Mouse (Mus musculus) thymus, adult 18-20 months (tissue): ENCODE measurements around the gene C1qtnf4.
"Not testable (repeated sequence)": the region's sequence is repeated elsewhere in the genome, so short reads cannot be mapped to it uniquely, and the experiment has no call there.

Experiments
- DNase-seq, 2 experiments: peaks; one replicate each; pipeline ENCODE4 v3.0.0; 2022; ENCODE audit warnings: mixed read lengths in 2 of 2

The C1qtnf4 gene

DNA sequence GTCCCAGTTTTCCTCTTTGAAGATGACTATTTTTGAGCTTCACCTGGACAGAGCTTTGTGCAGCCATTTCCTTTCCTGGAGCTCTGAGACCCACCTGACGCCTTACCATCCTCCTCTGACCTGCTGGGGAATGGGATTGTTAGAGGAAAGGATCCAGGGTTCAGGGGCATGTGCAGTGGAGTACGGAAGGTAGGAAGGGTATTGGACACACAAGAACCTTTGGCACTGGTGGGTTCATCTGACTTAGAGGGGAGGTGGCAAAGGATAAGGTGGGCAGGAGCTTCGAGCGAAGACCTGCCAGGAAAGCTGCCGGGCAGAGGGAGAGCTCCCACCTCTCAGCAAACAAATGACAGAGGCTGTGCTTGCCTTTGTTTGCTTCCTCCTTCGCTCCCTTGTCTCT is 776 bp downstream of the C1qtnf4 start:
- no peak for DNase-seq

GRCm38 (mm10) chr2:90887627-90888026 is 2.0 kb downstream of the C1qtnf4 start:
- DNase-seq: no peak

- DNase-seq: peak in 1 of 2 experiments; percentile 26
Observed at GRCm38 (mm10) chr2:90889550-90890548, 4.2 kb downstream of the C1qtnf4 start.

- no peak for DNase-seq
Observed at GRCm38 (mm10) chr2:90893673-90894298, 8.1 kb downstream of the C1qtnf4 start.

- not testable (repeated sequence) for DNase-seq
Observed at GRCm38 (mm10) chr2:90894299-90894677, 8.6 kb downstream of the C1qtnf4 start.

DNA sequence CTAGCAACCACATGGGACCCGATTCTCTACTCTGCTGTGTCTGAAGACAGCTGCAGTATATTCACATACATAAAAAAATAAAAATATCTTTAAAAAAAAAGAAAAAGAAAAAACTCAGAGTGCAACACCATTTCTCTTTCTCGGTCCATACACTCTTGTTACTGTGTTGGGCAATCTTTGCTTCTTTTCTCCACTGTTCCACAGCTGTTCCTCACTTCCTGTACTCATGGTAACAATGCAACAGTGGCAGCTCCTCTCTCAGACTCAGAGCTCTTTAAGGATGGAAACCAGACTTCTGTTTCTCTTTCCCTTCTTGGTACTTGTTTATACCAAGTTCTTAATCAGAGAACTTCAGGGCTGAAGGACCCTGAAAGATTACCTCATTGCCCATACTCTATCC is 17.7 kb downstream of the C1qtnf4 start:
- no peak for DNase-seq

DNA sequence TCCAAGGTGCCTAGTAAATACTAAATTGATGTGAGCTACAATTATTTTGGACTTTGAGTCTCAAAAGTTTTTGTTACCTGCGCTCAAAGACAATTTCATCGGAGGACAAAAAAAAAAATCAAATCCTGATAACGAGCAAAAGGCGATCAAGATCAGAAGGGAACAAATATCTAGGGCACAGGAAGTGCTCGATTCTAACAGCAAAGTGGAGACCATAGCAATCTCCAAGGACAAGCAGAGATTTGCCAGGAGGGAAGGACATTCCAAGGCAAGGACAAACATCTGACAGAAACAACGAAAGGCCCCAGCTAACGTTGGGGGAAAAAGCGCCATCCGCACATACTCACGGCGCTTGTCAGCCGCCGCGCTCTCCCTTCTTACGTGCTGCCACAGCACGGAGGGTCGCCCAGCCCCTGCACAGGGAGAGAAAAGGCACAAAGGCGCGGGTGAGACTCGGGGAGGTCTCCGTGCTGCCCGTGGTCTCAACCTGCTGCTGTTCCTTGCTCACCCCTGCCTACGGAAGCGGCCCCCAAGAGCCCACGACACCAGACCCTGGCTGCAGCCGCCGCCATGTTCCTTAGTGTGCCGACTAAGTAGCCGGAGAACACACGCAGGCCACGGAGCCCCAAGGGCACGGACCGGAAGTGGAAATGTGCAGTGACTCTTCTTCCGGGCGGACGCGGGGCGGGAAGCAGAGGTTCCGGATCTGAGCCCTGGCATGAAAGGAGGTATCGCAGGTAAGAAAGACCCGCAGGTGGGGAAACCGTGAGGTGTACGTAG is 18.6 kb downstream of the C1qtnf4 start, which contains the start of the genes Kbtbd4 and Ndufs3:
Kbtbd4 (plus strand) TSS at position 665 of the 780 bp plus-strand sequence.
Ndufs3 (minus strand) TSS at position 752 of the 780 bp plus-strand sequence.
- DNase-seq: peak; percentile 72 to 81

DNA sequence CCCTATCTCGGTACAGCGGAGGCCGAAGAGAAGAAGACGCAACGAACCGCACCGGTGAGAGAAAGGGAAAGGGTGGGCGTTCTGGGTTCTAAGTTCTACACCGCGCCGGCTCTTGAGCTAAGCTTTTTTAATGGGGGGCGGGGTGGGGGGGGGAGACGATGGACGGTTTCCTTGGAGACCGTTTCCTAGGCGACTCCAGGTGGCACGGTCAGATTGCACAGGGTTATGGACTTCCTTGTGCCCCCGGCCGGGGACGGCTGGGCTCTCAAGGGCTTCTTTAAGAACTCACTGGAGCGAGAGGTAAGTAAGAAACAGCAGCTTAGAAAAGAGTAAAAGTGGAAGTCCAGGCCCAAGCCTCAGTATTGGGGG is 19.2 kb downstream of the C1qtnf4 start:
- DNase-seq: no peak

DNA sequence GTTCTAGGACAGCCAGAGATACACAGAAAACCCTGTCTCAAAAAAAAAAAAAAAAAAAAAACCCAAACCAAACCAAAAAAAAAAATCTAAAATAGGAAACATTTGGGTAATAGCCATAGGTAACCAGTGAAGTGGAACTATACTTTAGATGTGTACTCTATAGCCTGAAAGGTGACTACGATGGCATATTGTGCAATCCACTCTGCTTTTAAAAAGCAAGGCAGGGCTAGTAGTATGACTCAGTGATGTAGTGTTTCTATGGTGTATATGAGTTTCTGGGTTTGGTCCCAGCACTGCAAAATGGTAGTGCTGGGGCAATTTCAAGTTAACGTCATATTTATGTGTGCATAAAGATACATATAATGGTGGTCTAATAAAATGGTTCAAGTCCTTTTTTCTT is 21.1 kb downstream of the C1qtnf4 start:
- no peak for DNase-seq

GRCm38 (mm10) chr2:90910861-90911260 is 25.2 kb downstream of the C1qtnf4 start:
- no peak for DNase-seq

- DNase-seq: no peak
Observed at GRCm38 (mm10) chr2:90911668-90912067, 26.0 kb downstream of the C1qtnf4 start.

DNA sequence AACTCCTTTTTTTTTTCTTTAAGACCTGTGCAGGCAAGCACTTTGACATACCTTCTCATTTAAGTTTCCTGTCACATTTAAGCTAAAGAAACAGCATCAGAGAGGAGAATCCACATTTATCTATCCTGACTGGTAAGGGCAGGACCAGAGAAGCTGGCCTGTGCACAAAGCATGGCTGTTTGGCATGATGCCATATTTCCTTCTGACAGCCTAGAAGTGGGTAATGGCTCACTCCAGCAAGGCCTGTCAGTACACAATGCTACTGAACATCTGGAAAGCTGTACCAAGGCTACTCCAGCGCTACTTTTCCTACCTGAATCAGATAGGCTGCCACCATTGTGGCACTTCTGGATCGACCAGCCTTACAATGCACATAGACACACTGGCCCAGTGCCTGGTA is 28.0 kb downstream of the C1qtnf4 start:
- no peak for DNase-seq

DNA sequence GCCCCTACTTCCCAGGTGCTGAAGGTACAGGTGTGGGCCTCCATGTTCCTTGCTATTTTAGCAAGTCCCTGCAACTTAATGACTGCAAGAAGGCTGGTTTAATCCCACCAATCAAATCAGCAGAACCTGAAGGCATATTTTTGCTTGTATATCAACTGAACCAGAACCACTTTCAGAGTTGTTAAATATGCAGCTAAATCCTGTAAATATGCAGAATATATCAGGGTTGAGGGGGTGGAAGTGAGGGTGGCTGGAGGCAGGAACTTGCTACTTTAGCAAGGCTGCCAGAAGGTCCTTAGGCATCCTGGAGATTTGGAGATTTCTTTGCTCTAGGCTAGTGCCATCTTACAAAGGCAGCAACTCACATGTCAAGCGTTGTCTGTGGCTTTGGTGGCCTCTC is 29.9 kb downstream of the C1qtnf4 start:
- DNase-seq: no peak

DNA sequence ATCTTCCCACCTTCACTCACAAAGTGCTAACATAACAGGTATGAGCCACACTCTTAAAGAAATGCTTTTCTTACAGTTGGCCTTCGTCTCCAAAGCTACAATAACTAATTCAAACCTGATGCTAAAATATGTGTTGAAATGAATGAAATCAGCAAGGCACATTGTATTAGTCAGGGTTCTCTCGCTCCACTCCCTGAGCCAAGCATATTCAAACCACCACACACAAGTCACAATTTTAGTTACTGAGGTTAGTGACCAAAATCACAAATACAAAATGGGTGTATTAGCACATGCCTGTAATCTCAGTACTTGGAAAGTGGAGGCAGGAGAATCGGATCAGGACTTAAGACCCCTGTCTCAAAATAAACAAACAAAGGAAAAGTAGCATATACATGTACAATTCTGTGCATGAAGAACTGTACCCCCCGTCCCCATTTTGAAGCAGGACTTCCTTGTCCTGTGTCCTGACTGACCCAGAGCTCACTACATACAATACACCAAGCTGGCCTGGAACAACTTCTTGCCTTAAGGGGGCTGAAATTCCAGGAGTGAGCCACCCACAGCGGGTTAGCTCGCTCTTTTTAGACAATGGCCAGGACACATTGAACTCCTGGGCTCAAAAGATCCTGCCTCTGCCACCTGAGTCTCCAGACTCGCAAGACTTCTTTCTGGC is 31.0 kb downstream of the C1qtnf4 start:
- DNase-seq: no peak

DNA sequence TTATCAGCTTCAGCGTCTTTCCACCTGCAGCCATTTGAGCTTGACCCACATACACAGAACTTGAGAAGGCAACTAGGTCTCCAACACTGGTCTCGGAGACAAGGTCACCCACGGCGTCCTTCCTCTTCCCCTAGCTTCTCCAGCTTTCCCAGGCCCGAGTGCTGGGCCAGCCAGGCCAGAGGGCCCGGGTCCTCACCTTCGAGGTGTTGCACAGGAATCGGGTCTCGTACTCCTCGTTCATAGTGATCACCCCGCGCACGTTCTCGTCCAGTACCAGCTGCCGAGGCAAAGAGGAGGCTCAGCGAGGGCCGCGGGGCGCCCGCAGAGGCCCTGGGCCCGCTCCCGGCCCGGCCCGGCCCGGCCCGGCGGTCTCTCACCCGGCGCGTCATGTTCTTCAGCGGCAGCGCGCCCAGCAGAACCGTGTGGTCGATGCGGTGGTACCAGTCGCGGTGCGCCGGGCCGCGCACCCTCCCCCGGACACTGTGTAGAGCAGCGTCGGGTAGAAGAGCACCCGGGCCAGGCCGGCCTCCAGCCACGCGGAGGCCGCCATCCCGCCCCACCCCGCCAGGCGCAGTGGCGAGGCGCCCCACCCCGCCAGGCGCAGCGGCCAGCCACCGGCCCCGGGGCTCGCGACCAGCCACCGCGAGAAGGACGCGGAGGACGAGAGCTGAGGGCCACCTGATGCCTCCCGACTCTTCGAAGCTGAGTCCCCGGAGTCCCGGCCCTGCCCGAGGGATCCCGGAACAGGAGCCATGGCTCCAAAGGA is 31.8 kb downstream of the C1qtnf4 start:
- peak; percentile 22 to 24 for DNase-seq

DNA sequence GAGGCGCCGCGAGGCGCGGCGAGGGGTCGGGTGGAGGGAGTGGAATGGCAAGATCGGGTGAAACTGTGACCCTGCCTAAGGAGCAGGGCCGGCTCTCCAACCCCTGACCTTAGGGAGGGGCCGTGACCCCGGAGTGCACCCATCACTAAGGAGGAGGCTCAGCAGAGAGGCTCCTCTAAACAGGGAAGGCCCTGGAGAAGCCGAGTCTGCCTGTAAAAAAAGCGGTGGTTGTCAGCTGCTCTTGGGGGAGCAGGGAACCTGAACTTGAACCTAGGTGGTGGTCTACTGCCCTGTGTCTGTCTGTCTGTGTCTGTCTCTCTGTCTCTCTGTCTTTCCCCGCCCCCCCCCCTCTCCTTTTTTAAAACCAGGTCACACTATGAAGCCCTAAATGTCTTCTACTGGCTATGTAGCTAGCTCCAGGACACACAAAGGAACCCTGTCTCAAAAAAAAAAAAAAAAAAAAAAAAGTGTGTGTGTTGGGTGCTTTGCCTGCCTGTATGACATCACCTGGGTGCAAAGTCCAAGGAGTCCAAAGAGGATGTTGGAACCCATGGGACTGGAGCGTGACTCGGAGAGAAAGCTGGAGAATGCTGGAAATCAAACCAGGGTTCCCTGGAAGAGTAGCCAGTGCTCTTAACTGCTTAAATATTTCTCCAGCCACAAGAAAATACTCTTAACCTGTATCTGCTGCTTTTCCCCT is 32.5 kb downstream of the C1qtnf4 start:
- peak in 1 of 2 experiments; percentile 16 for DNase-seq

DNA sequence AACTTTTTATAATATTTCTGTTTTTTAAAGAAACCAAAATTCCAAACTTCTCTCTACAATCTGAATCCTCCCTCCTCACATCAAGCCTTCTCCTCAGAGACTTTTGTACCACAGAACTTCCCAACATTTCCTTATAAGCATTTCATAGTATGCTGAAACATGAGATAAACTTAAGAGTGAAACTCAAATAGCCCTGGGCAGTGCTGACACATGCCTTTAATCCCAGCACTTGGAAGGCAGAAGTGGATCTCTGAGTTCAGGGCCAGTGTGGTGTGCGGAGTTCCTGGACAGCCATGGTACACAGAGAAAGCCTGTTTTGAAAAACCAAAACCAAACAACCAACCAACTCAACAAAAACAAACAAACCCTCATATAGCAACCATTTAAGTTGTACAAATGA is 35.5 kb downstream of the C1qtnf4 start:
- no peak for DNase-seq

- no peak for DNase-seq
Observed at GRCm38 (mm10) chr2:90922636-90923035, 37.0 kb downstream of the C1qtnf4 start.

DNA sequence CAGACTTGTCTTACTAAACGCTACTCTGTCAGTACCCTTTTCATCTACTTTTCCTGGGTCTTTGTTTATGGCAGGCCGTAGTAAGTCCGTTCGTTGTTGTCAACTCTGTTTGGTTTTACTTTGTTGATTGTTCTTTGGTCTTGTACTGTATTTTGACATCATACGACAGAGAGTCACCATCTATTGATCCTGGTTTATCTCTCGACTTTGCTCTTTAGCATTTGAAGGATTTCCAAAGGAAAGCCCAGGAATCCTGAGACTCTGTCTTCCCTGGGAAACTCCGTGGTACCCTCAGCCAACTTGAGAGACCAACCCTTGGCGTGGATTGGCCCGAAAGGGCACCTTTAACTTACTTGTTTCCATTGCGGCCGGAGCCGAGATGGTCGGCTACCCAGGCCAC is 42.9 kb downstream of the C1qtnf4 start:
- DNase-seq: no peak

DNA sequence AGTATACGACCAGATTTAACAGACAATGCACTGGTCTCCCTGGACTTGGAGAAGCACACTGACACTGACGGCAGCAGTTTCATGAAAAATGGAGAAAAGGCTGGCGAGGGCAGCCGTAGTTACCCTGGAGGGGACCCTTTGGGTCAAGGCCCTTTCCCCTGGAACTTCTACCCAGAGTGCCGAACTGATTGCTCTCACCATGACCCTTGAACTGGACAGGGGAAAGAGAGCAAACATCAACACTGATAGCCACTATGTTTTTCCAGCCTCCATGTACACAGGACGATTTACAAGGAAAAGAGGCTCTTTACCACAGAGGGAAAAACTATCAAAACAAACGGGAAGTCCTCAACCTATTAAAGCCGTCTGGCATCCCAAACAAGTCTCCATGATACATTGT is 46.2 kb downstream of the C1qtnf4 start:
- no peak for DNase-seq

DNA sequence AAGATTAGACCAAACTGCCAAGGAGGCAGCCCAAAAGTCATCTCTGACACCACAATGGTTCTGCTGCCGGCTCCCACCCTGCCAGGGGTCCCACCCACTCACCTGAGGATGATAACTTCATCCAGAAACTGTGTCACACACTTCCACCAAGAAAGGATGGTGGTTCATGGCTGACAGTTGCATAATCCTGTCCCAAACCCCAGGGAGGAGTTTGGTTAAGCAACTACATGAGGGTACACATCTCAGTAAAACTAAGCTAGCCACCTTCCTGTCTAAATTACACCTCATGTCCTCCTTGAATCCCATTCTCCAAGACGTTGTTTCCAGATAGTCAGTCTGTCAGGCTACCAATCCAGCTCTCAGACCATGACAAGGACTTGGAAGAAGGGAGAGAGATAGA is 46.6 kb downstream of the C1qtnf4 start:
- DNase-seq: no peak
